Mouse (Mus musculus): ENCODE results near the gene Bard1. TPM values are rescaled to one million over a fixed set of nuclear protein-coding genes. Genes with fewer than 3 reads are reported as not detected.

Gene Bard1
- 1 to 10 TPM; 3.3 to 3.4 TPM for total RNA-seq (2021)

DNA sequence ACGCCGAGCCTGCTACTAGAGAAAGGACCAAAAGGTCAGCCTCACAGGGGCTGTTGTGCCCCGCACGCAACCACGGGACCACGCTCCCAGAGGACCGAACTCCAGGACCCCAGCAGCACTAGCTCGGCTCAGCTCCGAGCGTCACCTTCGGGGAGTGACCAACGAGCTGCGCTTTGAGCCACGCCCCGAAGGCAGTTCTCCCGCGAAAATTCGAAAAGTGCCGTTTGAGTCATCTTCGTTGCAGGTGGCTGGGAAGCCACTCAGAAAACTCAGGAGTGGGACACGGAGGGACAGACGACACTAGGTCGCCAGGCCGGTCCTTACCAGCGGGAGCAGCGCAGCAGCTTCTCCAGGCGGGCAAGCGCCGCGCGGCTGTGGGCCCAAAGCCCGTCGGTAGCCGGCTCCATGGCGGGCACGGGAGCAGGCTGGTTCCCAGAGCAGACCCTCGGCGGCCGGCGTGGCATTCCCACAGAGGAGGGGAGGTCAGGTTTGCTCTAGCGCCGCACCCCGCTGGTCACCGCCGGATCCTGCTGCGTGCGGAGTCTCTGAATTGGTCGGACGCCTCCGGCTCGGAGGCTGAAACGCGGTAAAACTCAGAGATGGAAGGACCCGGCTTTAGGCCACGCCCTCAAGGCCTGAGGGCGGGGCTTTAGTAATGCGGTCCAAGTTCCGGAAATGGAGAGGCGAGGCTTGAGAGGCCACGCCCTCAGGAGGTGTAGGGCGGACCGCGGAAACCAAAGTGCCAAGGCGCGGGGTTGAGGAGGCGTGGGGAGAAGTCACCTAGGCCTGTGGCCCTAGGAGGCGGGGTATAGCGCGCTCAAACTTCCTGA lies at the start of gene Bard1:
Gene Bard1, minus strand, starts transcription at position 803 of the 830 bp plus-strand sequence.
- DNase-seq, result peak; percentile 95
- intact Hi-C loops (cut with DNase I), result no loop called here

DNA sequence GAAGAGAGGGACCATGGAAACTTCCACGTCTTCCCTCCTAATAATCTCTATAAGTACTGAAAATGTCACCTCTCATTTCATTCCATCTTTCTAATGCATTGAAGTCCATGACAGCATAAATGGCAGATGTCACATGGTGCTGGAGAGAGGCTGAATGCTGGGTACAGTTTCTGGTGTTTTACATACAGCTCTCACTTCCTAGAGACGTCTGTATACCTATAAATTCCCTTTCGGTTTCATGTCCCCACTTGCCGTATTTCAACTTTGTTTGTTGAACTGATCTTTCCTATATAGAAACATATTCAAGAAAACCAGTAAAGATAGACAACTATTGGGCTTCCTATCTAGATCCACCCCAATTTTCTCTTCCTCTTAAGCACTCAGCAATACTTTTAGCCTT lies 24.2 kb upstream of the Bard1 start:
- no peak for DNase-seq
- intact Hi-C loops (cut with DNase I), result no loop called here

DNA sequence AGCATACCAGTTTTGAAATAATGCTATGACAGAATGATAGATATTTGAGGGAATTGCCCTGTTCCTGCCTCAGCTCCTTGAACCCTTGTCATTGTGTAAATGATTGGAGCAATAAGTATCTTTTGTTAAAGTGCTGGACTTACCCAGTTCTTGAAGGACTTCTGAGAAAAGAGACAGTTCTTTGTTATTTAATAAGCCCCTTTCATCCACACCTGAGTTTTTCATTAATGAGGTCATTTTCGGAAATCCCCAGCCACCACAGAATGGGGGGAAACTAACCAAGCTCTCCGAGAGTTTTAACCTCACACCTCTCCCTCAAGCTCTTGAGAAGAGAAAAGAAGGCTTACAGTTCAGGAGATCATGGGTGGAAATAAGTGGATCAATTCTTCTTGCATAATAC lies 15.6 kb upstream of the Bard1 start:
- DNase-seq, result no peak
- intact Hi-C loops (cut with DNase I), result no loop called here

DNA sequence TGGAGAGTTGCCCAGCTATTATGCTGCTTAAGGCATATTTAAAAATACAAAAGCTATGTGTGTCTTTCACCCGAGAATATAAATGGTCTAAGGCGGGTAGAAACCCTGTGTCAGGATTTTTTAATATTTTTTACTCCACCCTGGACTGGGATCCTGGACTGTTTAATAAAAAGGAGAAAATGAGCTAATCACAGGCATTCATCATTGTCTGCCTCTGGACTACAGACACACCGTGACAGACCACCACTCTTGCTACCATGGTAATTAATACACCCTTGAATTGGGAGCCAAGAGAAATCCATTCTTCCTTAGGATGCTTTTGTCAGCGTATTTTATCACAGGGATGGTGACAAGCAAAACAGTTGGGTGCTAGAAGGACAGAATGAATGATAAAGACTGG lies 14.3 kb upstream of the Bard1 start:
- DNase-seq, result no peak
- intact Hi-C loops (cut with DNase I), result no loop called here

DNA sequence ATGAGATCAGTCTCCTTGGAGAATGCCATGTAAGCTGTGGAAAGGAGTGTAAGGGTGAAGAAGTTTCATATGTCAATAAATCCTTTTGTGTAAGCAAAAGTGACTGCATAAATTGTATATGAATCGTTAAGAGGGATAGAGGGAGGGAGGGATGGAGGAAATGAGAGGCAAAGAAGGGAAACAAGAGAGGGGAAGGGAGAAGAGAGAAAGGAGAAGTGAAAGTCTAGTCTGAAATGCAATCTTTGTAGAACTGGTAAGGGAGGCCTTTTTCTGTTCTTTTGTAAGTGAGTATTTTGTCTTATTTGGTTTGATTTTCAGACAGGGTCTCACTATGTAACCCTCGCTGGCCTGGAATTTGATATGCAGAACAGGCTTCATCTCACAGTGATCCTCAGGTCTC lies 12.8 kb upstream of the Bard1 start:
- DNase-seq, result no peak
- intact Hi-C loops (cut with DNase I), result no loop called here

DNA sequence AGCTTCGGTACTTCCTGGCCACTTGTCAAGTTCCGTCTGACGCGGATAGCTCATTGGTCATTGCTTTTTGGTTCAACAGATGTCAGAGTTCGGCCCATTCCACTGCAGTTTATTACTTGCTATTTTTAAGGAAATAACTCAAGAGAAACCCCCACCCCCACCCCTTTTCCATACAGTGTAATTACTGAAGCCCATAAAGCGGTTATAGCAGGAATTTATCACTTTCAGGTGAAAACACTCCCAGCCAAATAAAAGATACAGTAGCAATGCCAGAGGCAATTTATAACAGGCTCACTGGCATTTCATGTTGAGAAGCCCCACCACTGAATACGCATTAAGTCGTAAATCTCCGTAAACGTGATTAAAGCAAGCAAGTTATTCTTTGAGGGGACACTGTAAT lies 6.9 kb upstream of the Bard1 start:
- intact Hi-C loops (cut with DNase I), result no loop called here
- no peak for DNase-seq

DNA sequence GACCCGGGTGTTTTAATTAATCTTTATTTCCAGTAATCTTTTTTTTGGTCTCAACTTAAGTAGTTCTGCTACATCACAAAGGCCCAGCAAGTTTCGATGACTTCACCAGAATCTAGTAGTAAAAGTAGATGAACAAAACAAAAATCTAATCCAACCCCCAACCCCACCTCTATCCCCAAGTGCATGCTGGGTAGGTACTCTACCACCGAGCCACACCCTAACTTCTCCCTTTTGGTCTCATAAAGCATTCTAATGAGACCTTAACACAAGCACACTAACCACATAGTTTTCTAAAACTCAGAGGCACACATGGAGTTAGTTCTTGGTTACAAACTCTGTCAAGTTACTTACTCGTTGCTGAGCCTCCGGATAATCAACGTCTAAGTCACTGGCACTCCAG lies 3.2 kb upstream of the Bard1 start:
- intact Hi-C loops (cut with DNase I), result no loop called here
- no peak for DNase-seq

DNA sequence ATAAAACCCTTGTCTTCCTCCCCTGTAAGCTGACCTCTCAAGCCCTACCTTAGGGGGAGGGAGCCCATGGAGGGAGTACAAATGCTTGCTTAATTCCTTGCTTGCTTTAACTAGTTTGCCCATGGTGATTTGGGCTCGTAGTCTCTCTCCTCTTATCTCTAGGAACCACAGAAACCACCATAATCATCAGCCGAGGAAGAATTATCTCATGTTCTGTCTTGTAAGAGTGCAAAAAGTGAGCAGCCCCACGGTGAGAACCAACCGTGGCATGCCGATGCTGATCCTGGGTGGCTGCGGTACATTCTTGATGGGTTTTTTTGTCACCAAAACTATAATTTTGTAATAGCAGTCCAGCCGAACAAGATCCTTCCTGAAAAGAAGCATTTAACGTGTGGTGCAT lies 2.8 kb upstream of the Bard1 start:
- no peak for DNase-seq
- intact Hi-C loops (cut with DNase I), result no loop called here

DNA sequence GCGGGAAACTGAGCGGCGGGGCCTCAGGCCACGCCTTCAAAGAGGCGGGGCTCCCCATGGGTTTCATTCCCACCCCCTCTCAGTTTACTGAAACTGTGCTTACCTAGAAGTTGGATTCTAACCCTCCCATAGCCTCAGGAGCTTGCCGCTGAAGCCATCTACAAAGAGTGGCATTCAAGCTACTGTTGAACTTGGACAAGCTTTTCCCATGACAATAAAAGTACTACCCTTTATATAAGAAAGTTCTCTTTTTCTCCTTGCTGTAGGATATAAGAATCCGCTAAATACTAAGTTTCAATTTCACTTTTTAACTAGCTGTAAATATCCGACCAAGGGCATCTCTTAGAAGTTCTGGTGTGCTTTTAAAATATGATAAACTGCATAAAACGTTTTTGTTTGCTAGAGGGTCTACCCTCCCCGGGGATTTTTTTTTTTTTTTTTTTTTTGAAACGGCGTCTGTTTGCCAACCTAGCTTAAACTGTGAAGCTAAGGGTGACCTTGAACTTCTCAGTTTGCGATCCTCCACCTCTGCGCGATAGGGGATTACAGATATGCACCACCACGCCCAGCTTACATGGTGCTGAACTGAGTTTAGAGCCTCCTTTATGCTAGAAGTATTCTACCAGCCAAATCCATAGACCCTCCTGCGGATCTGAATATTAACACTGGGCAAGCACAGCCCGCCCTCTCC lies 373 bp upstream of the Bard1 start:
- intact Hi-C loops (cut with DNase I), result no loop called here
- DNase-seq, result peak; percentile 23 to 30

DNA sequence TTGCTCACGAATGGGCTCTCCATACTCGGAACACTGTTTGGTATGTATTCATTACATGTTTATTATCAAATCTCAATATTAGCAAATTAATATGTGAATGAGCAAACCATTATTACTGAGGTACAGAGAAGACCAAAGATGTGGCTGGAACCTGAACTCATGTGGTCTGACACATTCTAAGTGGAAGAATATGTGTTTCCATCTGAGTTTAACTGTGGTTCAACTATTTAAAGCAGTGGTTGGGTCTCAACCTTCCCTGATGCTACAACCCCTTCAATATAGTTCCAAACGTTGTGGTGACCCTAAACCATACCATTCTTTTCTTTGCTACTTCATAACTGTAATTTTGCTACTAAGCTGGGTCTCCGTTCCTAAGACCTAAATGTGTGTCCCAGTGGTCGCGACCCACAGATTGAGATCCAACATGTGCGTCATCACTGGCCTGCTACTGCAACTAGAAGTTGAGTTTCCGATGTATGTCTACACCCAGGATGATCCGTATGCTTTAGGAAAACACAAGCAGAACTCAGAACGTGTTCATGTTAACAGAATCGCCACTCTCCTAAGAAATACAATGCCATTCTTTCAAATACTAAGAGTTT lies 1.5 kb downstream of the Bard1 start:
- intact Hi-C loops (cut with DNase I), result no loop called here
- no peak for DNase-seq

DNA sequence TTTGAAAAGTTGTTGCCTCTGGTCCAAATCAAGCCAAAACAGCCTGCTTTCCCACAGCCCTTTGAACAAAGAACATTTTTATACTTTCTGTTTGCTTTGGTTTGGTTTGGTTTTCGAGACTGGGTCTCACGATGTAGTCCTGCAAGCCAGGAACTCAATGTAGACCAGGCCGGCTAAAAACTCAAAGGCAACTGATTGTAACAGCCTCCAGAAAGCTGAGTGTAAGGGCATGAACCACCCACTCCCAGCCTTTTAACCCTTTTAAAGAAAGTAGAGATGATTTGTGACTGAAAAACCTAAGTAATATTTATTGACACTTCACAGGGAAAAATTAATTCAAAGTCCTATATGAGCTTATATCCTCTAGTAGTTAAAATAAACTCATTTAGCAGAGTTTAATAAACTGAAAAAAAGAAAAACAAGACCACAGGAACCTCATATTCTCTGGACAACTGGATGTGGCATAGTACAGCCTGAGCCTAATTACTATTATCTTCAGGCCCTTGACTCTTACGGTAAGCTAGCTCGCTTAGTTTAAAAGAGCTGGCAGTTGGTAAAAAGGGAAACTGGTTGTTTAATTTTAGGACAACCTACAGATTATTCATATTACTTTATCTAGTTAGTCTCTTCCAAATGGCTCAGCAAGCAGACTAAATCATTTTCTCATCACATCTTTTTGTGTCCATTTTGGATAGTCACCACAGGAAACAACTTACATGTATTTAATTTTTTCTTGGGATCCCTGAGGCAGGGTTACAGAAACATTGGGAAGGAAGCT lies 2.2 kb downstream of the Bard1 start:
- DNase-seq, result peak in 1 of 2 experiments; percentile 2
- intact Hi-C loops (cut with DNase I), result no loop called here

DNA sequence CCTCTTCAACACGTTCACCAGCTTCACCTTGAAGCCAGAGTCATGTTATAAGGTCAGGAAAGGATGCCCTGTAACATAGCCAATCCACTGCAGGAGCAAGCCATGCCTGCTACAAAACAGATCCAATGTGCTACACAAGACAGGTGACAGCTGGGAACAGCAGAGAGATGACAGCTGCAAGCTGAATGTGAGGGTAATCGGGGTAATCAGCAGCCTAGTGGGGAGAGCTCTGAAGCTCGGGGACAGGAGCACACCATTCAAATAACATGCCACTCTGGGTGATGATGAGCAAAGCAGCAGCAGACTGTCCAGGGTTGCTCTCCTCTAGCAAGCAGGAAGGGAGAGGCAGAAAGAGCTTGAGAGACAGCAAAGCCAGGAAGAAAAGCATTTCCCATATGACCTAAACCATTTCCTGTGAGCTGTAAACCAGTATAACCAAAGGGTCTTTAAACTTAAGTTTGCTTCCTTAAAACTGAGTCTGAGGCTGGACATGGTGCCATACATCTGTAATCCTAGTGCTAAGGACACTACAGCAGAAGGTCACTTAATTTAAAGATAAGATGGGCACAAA lies 2.9 kb downstream of the Bard1 start:
- DNase-seq, result peak; percentile 30 to 36
- intact Hi-C loops (cut with DNase I), result no loop called here

DNA sequence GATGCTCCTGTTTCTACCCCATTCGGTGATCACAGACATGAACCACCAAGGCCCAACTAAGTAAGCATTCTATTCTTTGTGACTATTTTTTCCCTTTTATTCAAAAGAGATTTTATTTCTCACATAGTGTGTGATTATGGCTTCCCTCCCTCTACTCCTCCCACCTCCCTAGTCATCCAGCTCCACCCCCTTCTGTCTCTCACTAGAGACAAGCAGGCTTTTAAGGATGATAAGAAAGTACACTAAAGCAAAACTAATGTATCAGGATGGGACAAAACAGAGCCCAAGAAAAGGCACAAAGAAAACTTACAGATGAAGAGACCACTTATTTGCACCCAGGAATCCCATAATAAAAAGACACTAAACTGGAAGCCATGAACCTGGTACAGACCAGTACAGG lies 6.9 kb downstream of the Bard1 start:
- DNase-seq, result no peak
- intact Hi-C loops (cut with DNase I), result no loop called here

DNA sequence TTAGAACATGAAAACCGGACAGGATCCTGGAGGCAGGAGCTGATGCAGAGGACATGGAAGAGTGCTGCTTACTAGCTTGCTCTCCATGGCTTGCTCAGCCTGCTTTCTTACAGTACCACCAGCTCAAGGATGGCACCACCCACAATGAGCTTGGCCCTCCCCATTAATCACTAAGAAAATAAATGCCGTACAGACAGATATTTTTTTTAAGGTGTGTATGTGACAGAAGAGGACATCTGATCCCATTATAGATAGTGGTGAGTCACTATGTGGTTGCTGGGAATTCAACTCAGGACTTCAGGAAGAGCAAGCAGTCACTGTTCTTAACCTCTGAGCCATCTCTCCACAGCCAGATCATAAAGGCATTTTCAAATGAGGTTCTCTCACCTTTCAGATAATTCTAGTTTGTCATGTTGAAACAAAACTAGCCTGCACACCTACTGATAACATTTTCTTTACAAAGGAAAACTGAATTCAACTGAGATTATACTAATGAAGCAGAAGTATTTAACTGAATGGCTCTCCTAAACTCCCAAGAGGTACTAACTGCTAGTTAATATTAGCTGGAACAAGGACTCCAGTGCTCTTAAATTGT lies 7.6 kb downstream of the Bard1 start:
- intact Hi-C loops (cut with DNase I), result no loop called here
- DNase-seq, result no peak

DNA sequence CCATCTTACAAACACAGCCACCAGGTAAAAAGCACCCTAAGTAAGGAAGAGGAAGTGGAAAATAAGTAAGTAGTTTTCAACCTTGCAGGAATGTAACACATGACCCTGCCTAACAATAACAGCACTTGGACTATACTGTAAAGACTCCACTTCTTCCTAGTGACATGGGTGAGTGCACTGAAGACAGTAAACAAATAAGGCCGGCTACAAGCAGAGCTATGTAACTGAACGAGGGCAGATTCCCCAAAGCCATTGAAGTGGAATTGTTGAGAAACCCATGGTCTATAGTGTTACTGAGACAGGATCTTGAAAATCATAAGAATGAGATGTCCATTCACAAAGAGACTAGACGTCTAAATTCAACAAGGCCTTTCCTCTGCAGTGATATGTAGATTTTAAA lies 27.3 kb downstream of the Bard1 start:
- intact Hi-C loops (cut with DNase I), result no loop called here
- DNase-seq, result no peak

DNA sequence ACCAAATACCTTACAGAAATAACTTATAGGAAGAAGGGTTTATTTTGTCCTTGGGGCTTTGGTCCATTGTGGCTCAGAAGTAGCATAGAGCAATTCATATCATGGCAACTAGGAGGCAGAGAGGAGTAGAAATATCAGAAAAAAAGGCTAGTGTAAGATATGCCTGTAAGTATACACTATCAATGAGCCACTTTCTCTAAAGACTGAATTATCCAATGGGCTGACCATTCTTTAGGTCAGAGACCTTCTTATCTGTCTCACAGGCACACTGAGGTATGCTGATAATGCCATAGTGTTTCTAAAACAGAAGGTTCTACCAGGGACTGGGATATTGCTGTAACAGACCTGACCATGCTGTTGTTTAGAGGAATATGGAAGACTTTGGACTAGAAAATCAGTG lies 32.2 kb downstream of the Bard1 start:
- intact Hi-C loops (cut with DNase I), result no loop called here

DNA sequence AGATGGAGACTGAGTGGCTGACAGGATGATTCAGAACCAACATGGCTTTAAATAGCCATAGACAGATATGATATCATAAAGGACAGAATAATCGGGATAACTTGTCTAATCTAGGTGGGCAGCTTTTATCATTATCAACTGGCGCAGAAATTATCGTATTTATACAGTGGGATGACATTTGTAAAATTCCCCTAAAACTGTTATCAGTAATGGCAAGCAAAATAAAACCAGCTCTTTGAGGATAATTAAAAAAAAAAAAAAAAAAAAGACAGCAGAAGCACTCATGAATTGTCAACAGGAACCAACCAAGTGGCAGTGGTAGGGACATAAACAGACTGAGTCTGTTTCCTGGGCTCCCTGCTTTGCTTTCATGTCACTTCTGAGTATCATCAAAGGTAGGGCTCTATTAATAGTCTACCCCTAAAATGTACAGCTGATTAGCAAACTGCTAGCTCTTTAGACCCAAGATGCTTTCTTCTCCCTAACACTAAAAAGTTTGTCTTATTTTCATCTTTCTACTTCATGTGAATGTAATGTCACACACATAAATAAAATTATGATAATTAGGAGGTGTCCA lies 34.1 kb downstream of the Bard1 start:
- intact Hi-C loops (cut with DNase I), result no loop called here
- DNase-seq, result no peak

More for the DNA sequence above, 32.2 kb downstream of the Bard1 start:
- no peak for DNase-seq

DNA sequence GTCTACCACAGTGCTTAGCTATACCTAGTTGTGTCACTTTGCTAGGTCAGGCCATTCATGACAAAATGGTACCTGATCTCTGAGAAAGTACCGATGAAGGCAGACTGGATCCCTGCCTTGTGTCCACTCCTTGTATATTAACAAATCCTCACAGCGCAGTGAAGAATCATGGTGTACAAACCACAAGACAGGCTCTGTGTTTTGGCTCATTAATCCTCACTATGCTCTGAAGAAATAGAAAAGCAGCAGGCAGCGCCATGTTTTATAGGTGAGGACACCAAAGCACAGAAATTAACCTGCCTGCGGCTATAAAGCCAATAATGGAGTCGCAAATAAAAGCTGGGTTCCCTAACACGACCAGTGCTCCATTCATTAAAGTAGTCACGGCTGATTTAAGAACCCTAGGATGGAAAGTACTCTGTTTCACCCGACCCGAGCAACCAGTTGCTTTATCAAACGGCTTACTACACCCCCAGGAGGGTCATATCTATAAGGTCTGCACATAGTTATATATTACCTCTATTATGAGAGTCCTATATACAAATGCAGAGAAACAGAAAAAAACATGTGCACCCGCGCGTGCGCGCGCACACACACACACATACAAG lies 39.0 kb downstream of the Bard1 start:
- intact Hi-C loops (cut with DNase I), result no loop called here
- no peak for DNase-seq

DNA sequence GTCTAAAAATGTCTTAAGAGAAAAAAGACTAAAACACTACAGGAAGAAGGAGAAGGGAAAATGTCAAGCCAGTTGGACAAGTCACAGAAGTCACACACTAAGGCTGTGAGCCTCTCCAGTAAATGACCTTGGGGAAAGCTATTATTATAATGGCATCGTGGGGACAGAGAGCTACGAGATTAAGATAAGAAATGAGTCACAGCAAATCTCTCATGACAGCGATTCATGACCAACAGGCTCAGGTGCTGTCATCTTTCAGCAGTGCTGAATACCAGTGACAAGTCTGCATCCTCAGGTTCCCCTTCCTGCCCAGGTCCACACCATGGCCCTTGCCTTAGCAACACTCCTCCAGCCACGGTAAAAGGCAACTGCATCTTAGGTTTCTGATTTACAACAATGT lies 46.8 kb downstream of the Bard1 start:
- peak; percentile 8 to 23 for DNase-seq
- intact Hi-C loops (cut with DNase I), result no loop called here

DNA sequence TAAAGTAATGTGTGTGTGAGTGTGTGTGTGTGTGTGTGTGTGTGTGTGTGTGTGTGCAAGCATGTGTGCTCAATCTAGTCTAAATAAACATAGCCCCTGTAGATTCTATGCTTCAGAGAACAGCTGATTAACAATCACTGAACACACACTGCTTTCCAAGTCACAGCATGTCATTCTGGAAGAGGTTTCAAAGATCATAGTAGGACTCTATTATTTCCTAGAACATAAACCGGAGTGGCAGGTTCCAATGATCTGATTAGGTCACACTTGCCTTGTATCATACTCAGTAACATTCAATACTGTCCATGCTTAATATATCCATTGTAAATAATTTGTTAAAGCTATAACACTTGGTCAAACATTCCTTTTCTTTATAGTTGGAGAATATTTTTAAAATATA lies 47.5 kb downstream of the Bard1 start:
- intact Hi-C loops (cut with DNase I), result no loop called here
- DNase-seq, result no peak

Data from heart, postnatal 10 days (tissue).